Mouse (Mus musculus): ENCODE data around the gene Gpr132. TPM values are rescaled to one million over a fixed set of nuclear protein-coding genes. Genes with fewer than 3 reads are reported as not detected.
"Not testable (repeated sequence)": the region's sequence is repeated elsewhere in the genome, so short reads cannot be mapped to it uniquely, and the experiment has no call there.

The Gpr132 gene
- polyA plus RNA-seq, 1 experiment from 2014 or later: 0.19 TPM

DNA sequence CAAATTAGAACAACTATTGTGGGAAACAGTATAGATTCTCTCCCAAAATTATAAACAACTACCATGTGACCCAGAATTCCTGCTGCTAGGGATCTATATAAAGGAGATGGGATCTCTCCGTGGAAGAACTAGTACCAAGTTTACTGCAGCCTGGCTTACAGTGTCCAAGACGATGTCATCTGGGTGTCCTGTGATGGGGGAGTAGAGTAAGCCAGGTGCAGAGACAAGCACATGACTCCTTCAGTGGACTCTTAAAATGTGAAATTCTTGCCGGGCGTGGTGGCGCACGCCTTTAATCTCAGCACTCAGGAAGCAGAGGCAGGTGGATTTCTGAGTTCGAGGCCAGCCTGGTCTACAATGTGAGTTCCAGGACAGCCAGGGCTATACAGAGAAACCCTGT lies 51.2 kb downstream of the Gpr132 start:
- not testable (repeated sequence) for H3K9me3 ChIP-seq (replicated peaks); H3K9ac ChIP-seq; H3K4me2 ChIP-seq; H3K27me3 ChIP-seq; ATAC-seq (replicated peaks; ENCODE audit: insufficient number of reproducible peaks, insufficient read depth, low FRiP score, low read depth); H3K4me3 ChIP-seq
- H3K27ac ChIP-seq: 0 out of 2 replicates have a peak overlapping the region, but pooled peaks have one; percentile 24
- peaks cover 30% of the 10 kb centered on the region for H3K36me3 ChIP-seq
- H3K4me1 ChIP-seq (replicated peaks): peaks cover 23% of the 10 kb centered on the region
- WGBS: 82% methylated on average over 7 of the region's 7 CpGs

DNA sequence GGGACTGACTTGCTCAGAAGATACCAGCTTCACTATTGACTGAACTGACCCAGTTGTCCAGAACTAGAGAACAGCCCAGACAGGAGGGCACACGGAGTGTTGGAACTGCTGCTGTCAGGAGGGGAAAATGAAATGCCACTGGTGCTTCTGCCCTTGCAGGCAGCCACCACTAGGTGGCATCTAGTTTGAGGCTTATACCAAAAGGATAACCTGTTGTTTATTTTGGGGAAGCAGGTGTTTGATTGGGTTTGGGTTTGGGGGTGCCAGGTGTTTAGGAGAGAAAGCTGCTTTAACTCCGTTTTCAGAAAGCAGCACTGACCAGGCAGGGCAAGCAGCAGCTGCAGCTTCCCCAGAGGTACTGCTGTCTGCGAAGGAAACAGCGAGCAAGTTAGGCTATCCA lies 51.7 kb downstream of the Gpr132 start:
- 52% methylated on average over 4 of the region's 4 CpGs for WGBS
- no peak overlapping the region for H3K4me2 ChIP-seq
- H3K4me3 ChIP-seq: no peak overlapping the region
- peaks cover 23% of the 10 kb centered on the region for H3K4me1 ChIP-seq (replicated peaks)
- no peaks in the 10 kb centered on the region for H3K27me3 ChIP-seq
- ATAC-seq (replicated peaks; ENCODE audit: insufficient number of reproducible peaks, insufficient read depth, low FRiP score, low read depth): no peak
- H3K9me3 ChIP-seq (replicated peaks): no peaks in the 10 kb centered on the region
- 0 out of 2 replicates have a peak overlapping the region, but pooled peaks have one; percentile 24 for H3K27ac ChIP-seq
- no peak overlapping the region for H3K9ac ChIP-seq
- peaks cover 27% of the 10 kb centered on the region for H3K36me3 ChIP-seq

DNA sequence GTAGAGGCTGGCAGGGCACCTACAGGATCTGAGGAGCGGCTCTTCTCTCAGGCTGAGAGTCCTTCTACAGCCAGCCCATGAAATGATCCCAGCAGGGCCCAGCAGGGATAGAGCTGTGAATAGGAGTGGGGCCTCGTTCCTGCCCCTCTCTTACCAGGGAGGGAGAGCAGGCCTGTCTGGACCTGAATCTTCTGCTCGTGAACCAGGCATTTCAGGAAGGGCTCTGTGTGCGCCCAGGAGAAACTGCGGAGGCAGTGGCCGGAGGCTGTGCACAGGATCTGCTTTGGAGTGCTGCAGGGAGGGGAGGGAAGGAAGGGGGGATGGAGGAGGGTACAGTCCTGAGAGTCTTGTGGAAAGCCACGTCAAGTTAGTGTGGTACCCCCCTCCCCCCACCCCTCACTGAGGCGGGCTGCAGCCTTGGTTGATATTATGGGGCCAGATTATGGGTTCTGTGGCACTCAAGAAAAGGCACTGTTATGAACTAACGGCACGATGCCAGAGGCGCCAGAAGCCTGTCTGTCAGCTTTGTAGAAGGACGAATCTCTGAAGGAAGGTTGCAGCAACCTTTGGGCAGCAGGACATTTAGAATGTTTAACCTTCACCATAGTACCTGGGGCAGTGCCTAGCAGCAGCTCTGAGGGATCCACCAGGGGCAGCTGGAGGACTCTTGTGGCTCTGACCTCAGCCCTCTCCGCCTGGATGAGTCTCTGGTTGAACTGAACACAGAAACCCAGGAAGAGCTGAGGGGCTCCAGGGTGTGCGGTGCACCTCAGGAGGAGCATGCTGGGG lies 53.2 kb downstream of the Gpr132 start:
- no peak for ATAC-seq (replicated peaks; ENCODE audit: insufficient number of reproducible peaks, insufficient read depth, low FRiP score, low read depth)

DNA sequence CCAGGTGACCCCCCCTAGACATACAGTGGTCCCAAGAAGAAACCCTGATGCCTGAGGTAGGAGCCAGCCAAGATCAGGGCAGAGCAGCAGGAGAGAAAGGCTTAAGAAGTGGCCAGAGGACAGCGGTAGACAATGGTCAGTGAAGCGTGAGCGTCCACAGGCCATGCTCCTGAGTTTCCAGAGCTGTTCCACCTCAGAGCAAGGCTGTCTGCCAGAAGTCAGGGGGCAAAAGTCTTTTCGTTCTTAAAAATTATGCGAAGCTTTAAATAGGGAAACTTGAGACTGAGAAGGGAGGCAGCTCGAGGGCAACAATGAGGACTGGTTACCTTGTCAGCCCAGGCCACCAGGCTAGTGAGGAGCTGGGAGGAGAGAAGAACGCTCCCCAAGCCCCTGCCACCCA lies 54.7 kb downstream of the Gpr132 start:
- Histone ChIP-seq H3K4me2 (no peak overlapping the region), H3K27me3 (no peaks in the 10 kb centered on the region), H3K4me1 (replicated peaks) (peaks cover 39% of the 10 kb centered on the region), H3K4me3 (no peak overlapping the region), H3K27ac (no peak overlapping the region), H3K36me3 (0 out of 2 replicates have a peak, but pooled peaks cover 4% of the 10 kb centered on the region), H3K9ac (no peak overlapping the region), H3K9me3 (replicated peaks) (no peaks in the 10 kb centered on the region)
- WGBS: 91% methylated on average over 7 of the region's 7 CpGs
- no peak for ATAC-seq (replicated peaks; ENCODE audit: insufficient number of reproducible peaks, insufficient read depth, low FRiP score, low read depth)

More for the DNA sequence above, 53.2 kb downstream of the Gpr132 start:
- Histone ChIP-seq H3K36me3 (peaks cover 14% of the 10 kb centered on the region), H3K9me3 (replicated peaks) (no peaks in the 10 kb centered on the region), H3K4me1 (replicated peaks) (peaks cover 28% of the 10 kb centered on the region), H3K27me3 (no peaks in the 10 kb centered on the region), H3K9ac (no peak overlapping the region), H3K4me2 (no peak overlapping the region), H3K27ac (no peak overlapping the region), H3K4me3 (no peak overlapping the region)
- 65% methylated on average over 14 of the region's 14 CpGs for WGBS

DNA sequence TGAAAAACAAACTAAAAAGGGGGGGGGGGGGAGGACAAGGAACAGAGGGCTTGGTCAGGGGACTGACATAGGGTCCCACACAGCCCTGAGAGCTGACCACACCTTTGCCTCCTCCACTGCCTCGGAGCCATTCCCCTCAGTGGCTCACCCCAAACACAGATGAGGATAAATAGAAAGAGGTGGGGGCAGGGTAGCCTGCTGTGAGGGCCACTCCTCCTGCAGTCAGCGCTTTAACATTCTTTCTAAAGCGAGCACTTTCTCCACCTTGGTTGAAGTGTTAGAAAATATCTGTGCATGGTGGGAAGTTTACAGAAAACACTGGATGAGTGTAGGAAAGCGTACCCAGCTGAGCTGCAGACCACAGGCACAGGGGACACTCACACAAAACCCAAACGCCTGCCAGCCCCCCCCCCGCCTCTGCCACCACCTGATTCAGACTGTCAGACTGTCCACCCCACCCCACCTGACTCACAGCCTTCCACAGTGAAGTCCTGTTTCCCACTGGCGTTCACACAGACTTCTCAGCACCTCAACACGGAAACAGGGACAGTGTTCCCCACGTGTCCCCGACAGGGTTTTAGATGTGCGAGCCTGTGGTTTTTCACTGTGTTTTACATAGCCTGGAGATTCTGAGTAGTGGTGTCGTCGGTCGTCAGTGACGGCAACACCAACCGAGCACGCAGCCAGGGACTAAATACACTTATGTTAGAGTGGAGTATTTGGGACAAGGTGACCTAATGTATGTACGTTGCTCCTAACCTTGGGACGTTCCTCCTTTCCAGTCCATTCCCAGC lies 57.7 kb downstream of the Gpr132 start:
- peaks cover 41% of the 10 kb centered on the region for H3K4me1 ChIP-seq (replicated peaks)
- no peak overlapping the region for H3K9ac ChIP-seq
- H3K27ac ChIP-seq: no peak overlapping the region

DNA sequence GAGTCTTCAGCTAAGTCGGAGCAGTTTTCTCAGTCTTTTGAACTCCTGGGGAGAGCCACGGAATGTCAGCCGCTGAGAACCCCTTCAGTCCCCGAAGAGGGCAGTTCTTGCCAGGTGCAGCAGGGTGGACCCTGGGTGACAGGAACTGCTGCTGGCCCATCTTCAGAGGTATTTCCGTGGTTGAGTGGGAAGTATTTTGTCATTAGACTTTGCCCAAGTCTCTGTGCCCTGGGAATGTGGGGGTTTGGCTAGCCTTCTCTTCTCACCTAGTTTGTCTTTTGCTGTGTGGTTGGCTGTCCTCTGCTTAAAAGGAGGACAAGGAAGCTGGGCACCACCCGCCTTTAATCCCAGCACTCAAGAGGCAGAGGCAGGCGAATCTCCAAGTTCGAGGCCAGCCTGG lies 58.4 kb downstream of the Gpr132 start:
- Histone ChIP-seq H3K27me3 (peaks cover 4% of the 10 kb centered on the region), H3K4me3 (peak overlapping the region; percentile 82), H3K4me1 (replicated peaks) (peaks cover 41% of the 10 kb centered on the region), H3K9me3 (replicated peaks) (no peaks in the 10 kb centered on the region), H3K27ac (no peak overlapping the region), H3K36me3 (no peaks in the 10 kb centered on the region), H3K9ac (peak overlapping the region; percentile 69), H3K4me2 (peak overlapping the region; percentile 98)
- WGBS: 17% methylated on average over 8 of the region's 8 CpGs
- ATAC-seq (replicated peaks; ENCODE audit: insufficient number of reproducible peaks, insufficient read depth, low FRiP score, low read depth): no peak

More for the DNA sequence above, 57.7 kb downstream of the Gpr132 start:
- H3K27me3 ChIP-seq: peaks cover 4% of the 10 kb centered on the region
- WGBS: 41% methylated on average over 19 of the region's 19 CpGs
- peak overlapping the region; percentile 82 for H3K4me3 ChIP-seq
- H3K9me3 ChIP-seq (replicated peaks): no peaks in the 10 kb centered on the region
- peak overlapping the region; percentile 98 for H3K4me2 ChIP-seq
- H3K36me3 ChIP-seq: no peaks in the 10 kb centered on the region
- no peak for ATAC-seq (replicated peaks; ENCODE audit: insufficient number of reproducible peaks, insufficient read depth, low FRiP score, low read depth)

DNA sequence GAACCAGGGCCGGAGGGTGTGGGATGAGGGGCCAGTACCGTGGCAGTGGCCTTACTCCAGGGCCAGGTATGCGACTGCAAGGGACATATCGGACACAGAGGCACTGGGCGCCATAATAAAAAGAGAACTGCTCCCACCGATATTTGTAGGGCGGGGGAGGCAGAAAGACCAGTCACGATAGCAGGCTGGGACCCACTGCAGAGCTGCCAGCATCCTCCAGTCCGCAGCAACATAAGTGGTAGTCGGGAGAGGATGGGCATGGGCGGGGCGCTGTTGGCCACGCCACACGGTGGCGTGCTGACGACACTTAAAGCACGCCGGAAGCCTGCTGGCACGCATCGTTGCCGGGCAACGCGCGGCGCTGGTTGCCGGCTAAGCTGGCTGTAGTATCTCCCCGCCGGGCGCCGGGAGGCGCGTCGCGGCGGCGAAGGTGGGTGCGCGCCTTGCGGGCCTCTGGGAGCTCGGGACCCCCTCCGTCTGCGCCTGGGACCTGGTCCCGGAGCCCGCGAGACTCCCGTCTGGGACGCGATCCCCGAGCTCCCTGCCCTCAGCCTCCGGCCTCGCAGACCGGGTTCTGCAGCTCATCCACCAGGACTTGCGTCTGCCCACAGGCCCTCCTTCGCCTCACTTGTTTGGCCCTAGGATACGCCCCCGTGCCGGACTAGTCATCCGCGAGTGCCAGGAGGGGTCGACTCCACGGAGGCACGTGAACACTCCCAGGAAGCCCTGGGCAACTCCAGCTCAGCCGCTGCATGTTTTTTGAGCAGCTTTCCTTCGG lies 59.3 kb downstream of the Gpr132 start, which contains the start of gene Clba1:
TSS of gene Clba1 (plus strand) at position 351 of the 778 bp plus-strand sequence.
- peak; percentile 87 for ATAC-seq (replicated peaks; ENCODE audit: insufficient number of reproducible peaks, insufficient read depth, low FRiP score, low read depth)
- Histone ChIP-seq H3K9ac (peak within 1 kb of the TSS; percentile 69), H3K4me3 (peak within 1 kb of the TSS; percentile 82), H3K4me1 (replicated peaks) (peaks cover 49% of the 10 kb centered on the region), H3K27me3 (peaks cover 4% of the 10 kb centered on the region), H3K4me2 (peak within 1 kb of the TSS; percentile 98), H3K9me3 (replicated peaks) (no peaks in the 10 kb centered on the region), H3K27ac (peak within 1 kb of the TSS; percentile 46), H3K36me3 (no peaks in the 10 kb centered on the region)
- 2% methylated on average over 64 of the region's 64 CpGs for WGBS

DNA sequence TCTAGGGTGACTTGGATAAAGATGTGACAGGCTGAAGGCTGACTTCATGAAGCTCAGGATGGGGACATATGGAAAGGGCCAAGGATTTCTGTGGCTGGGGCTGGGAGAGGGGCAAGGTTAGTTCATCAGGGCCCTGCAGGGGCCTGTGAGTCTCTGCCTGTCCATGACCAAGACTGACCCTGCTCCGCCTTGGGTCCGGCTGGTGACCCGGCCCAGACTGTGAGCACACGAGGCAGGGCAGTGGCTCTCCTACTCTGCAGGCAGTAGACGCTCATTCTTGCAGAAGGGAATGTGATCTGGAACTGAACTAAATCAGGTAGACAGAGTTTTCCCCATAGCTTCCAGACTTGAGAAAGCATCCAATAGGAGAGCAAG lies 59.8 kb downstream of the Gpr132 start:
- Histone ChIP-seq H3K4me2 (peak overlapping the region; percentile 98), H3K36me3 (no peaks in the 10 kb centered on the region), H3K4me1 (replicated peaks) (peaks cover 53% of the 10 kb centered on the region), H3K27ac (peak overlapping the region; percentile 46; the same call in 1 of the 2 replicates), H3K9me3 (replicated peaks) (no peaks in the 10 kb centered on the region), H3K27me3 (peaks cover 6% of the 10 kb centered on the region), H3K9ac (peak overlapping the region; percentile 31; the same call in 1 of the 2 replicates), H3K4me3 (peak overlapping the region; percentile 82)
- 68% methylated on average over 5 of the region's 5 CpGs for WGBS
- ATAC-seq (replicated peaks; ENCODE audit: insufficient number of reproducible peaks, insufficient read depth, low FRiP score, low read depth): 0 out of 2 replicates have a peak, but pooled peaks have one; percentile 1

DNA sequence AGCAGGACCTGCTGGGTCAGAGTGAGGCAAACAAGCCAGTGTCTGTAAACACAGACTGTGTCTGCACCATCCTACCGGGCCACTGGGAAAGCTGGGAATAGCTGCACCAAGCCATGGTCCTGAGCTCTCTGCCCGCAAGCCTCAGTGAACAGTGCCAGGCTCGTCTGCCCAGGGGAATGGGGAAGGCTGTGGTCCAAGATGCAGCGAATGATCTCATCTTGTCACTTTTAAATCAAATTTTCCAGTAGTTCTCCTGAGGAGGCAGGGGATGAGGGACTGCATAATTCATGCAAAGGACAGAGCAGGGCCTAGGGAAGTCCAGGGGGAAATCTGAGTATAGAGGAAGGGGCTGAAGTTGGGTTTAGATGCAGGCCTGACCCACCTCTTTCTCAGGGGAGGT lies 60.2 kb downstream of the Gpr132 start:
- peaks cover 57% of the 10 kb centered on the region for H3K4me1 ChIP-seq (replicated peaks)
- H3K27me3 ChIP-seq: peaks cover 10% of the 10 kb centered on the region
- peak overlapping the region; percentile 12; the same call in 1 of the 2 replicates for H3K9ac ChIP-seq
- H3K4me3 ChIP-seq: no peak overlapping the region
- no peak overlapping the region for H3K4me2 ChIP-seq
- WGBS: 84% methylated on average over 4 of the region's 4 CpGs
- no peaks in the 10 kb centered on the region for H3K9me3 ChIP-seq (replicated peaks)
- H3K36me3 ChIP-seq: no peaks in the 10 kb centered on the region
- H3K27ac ChIP-seq: no peak overlapping the region
- no peak for ATAC-seq (replicated peaks; ENCODE audit: insufficient number of reproducible peaks, insufficient read depth, low FRiP score, low read depth)

DNA sequence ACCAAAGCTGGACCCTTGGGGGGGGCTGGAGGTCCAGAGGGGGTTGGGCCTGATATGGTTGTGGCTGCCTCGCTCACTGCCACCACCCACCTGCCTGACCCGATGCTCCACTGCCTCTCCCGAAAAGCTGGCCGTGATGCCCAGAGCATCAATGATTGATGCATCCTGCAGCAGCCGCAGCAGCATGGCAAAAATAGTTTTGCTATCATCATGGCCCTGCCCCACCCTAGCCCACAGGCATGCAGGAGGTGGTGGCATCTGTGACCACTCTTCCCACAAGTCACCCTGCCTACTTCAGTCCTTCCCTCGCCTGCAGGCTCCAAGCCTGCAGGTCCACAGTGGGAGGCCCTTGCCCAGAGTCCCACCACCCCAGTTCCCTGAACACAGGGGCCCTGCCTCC lies 62.0 kb downstream of the Gpr132 start:
- 55% methylated on average over 6 of the region's 6 CpGs for WGBS
- Histone ChIP-seq H3K36me3 (no peaks in the 10 kb centered on the region), H3K4me2 (no peak overlapping the region), H3K27ac (no peak overlapping the region), H3K4me1 (replicated peaks) (peaks cover 52% of the 10 kb centered on the region), H3K9ac (no peak overlapping the region), H3K27me3 (peaks cover 25% of the 10 kb centered on the region), H3K4me3 (no peak overlapping the region), H3K9me3 (replicated peaks) (no peaks in the 10 kb centered on the region)
- no peak for ATAC-seq (replicated peaks; ENCODE audit: insufficient number of reproducible peaks, insufficient read depth, low FRiP score, low read depth)

DNA sequence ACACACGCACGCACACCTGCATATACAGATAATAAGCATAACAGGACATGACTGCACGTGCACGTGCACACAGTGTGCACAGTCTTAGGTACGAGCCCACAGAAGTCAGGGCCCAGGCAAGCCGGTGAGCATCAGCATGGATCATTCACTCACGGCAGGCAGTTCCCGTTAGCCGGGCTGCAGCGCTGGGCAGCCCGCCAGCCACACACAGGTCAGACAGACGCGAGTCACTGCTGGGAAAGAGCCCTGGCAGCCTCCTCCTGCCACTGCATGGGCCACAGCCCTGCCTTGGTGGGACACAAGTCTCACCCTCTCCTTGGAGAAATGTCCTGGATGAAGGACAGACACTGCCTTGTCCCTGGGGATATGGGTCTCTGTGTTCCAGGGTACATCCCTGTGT lies 64.0 kb downstream of the Gpr132 start:
- no peak overlapping the region for H3K4me3 ChIP-seq
- H3K36me3 ChIP-seq: no peaks in the 10 kb centered on the region
- peaks cover 42% of the 10 kb centered on the region for H3K4me1 ChIP-seq (replicated peaks)
- no peak overlapping the region for H3K9ac ChIP-seq
- H3K27me3 ChIP-seq: peaks cover 32% of the 10 kb centered on the region
- H3K9me3 ChIP-seq (replicated peaks): no peaks in the 10 kb centered on the region
- no peak overlapping the region for H3K4me2 ChIP-seq
- 37% methylated on average over 13 of the region's 13 CpGs for WGBS
- ATAC-seq (replicated peaks; ENCODE audit: insufficient number of reproducible peaks, insufficient read depth, low FRiP score, low read depth): no peak
- no peak overlapping the region for H3K27ac ChIP-seq

Measured in heart, embryonic 15.5 days (tissue).